Mouse (Mus musculus) spleen, adult 2 months (tissue): ENCODE measurements around the gene Drd2. TPM values are rescaled to one million over a fixed set of nuclear protein-coding genes. Genes with fewer than 3 reads are reported as not detected.

ENCODE experiments used
- DNase-seq, 2 experiments: peaks; one replicate each; pipeline versions ENCODE4 v3.0.0 to v3.0.0-alpha.2; 2012 to 2021; ENCODE audit warnings: low spot score in 2 of 2, low read depth in 1 of 2
- H3K27ac ChIP-seq: fragments of 200-500 bp; 2 replicates; pipeline ENCODE4 v1.5.1; 2012; ENCODE audit warnings: low read length, inconsistent platforms; ENCODE audit not compliant: insufficient read depth
- H3K27me3 ChIP-seq: fragments of 200-500 bp; 2 replicates; pipeline ENCODE4 v1.6.1; 2012; ENCODE audit warnings: mild to moderate bottlenecking, moderate library complexity, low read length, inconsistent platforms; ENCODE audit not compliant: control insufficient read depth, insufficient read depth
- H3K36me3 ChIP-seq: fragments of 200-500 bp; 2 replicates; pipeline ENCODE4 v1.6.1; 2012; ENCODE audit warnings: mild to moderate bottlenecking, low read length, inconsistent platforms; ENCODE audit not compliant: control insufficient read depth, insufficient read depth
- H3K4me1 ChIP-seq: fragments of 200-500 bp; 2 replicates; pipeline ENCODE4 v1.6.1; 2011; ENCODE audit warnings: inconsistent platforms; ENCODE audit not compliant: control insufficient read depth, insufficient read depth, insufficient read length
- H3K4me3 ChIP-seq: fragments of 200-500 bp; 2 replicates; pipeline ENCODE4 v1.5.1; 2011; ENCODE audit warnings: mild to moderate bottlenecking, inconsistent platforms; ENCODE audit not compliant: insufficient read depth, insufficient read length; ENCODE audit errors: extremely low read depth
- CTCF ChIP-seq: fragments of 200-500 bp; IDR thresholded peaks from 2 replicates; pipeline ENCODE4 v1.5.1; 2011; ENCODE audit warnings: mild to moderate bottlenecking, inconsistent platforms; ENCODE audit not compliant: insufficient read depth, insufficient read length, insufficient replicate concordance; ENCODE audit errors: extremely low read depth
- POLR2A ChIP-seq: fragments of 200-500 bp; IDR thresholded peaks from 2 replicates; pipeline ENCODE4 v1.6.1; 2011; ENCODE audit warnings: low read depth, low read length, inconsistent platforms
- WGBS: fragments of 180-500 bp; shearing (Covaris S2); methylation state at CpG from one replicate; pipeline ENCODE4 v1.1.7; 2018; 5-methylcytosine and 5-hydroxymethylcytosine counted together
- polyA plus RNA-seq: library from polyadenylated mRNA; depleted of rRNA; stranded (reverse); fragments of >200 nt; gene quantifications from 2 replicates; pipeline ENCODE4 v1.2.3, GENCODE M21; 2012; rRNA removed

Gene Drd2
- not detected in 2 replicates for polyA plus RNA-seq

- H3K36me3 ChIP-seq = no peaks in the 10 kb centered on the region
- TF ChIP-seq CTCF = no peak
- no peak for TF ChIP-seq POLR2A
- no peak within 1 kb of the TSS for H3K27ac ChIP-seq
- 9% methylated on average over 83 of the region's 84 CpGs for WGBS
- peaks cover 3% of the 10 kb centered on the region; the same call in 1 of the 2 replicates for H3K27me3 ChIP-seq
- no peak for DNase-seq
- H3K4me1 ChIP-seq = no peaks in the 10 kb centered on the region
- H3K4me3 ChIP-seq = no peak within 1 kb of the TSS
Observed at GRCm38 (mm10) chr9:49340136-49341043, at the start of gene Drd2. Drd2 (plus strand) TSS chr9:49340627.

- no peaks in the 10 kb centered on the region for H3K4me1 ChIP-seq
- H3K36me3 ChIP-seq = no peaks in the 10 kb centered on the region
- WGBS = 64% methylated on average over 1 of the region's 1 CpGs
- H3K27me3 ChIP-seq = no peaks in the 10 kb centered on the region
- no peak for DNase-seq
- H3K27ac ChIP-seq = no peak overlapping the region
- TF ChIP-seq POLR2A (no peak), CTCF (no peak)
- no peak overlapping the region for H3K4me3 ChIP-seq
Observed at GRCm38 (mm10) chr9:49295101-49295500, 45.3 kb upstream of the Drd2 start.

GRCm38 (mm10) chr9:49307576-49307975 is 32.9 kb upstream of the Drd2 start:
- no peaks in the 10 kb centered on the region for H3K4me1 ChIP-seq
- H3K36me3 ChIP-seq = no peaks in the 10 kb centered on the region
- H3K27me3 ChIP-seq = no peaks in the 10 kb centered on the region
- H3K27ac ChIP-seq = no peak overlapping the region
- no peak overlapping the region for H3K4me3 ChIP-seq
- DNase-seq = no peak
- TF ChIP-seq POLR2A (no peak), CTCF (no peak)
- 73% methylated on average over 3 of the region's 3 CpGs for WGBS

GRCm38 (mm10) chr9:49310821-49311220 is 29.6 kb upstream of the Drd2 start:
- DNase-seq = no peak
- Histone ChIP-seq H3K4me1 (no peaks in the 10 kb centered on the region), H3K27ac (no peak overlapping the region), H3K27me3 (no peaks in the 10 kb centered on the region), H3K36me3 (no peaks in the 10 kb centered on the region), H3K4me3 (no peak overlapping the region)
- no peak for TF ChIP-seq CTCF
- TF ChIP-seq POLR2A = no peak
- WGBS = 47% methylated on average over 4 of the region's 4 CpGs

GRCm38 (mm10) chr9:49318638-49319037 is 21.8 kb upstream of the Drd2 start:
- H3K36me3 ChIP-seq = no peaks in the 10 kb centered on the region
- no peak overlapping the region for H3K4me3 ChIP-seq
- no peak overlapping the region for H3K27ac ChIP-seq
- TF ChIP-seq CTCF = no peak
- no peak for TF ChIP-seq POLR2A
- H3K4me1 ChIP-seq = no peaks in the 10 kb centered on the region
- no peak for DNase-seq
- H3K27me3 ChIP-seq = no peaks in the 10 kb centered on the region

- 11% methylated on average over 10 of the region's 10 CpGs for whole genome bisulfite sequencing
- TF ChIP-seq POLR2A = no peak
- TF ChIP-seq CTCF = no peak
- no peak overlapping the region for H3K27ac ChIP-seq
- H3K36me3 ChIP-seq = no peaks in the 10 kb centered on the region
- H3K27me3 ChIP-seq = peaks cover 3% of the 10 kb centered on the region; the same call in 1 of the 2 replicates
- H3K4me3 ChIP-seq = no peak overlapping the region
- no peak for DNase-seq
- no peaks in the 10 kb centered on the region for H3K4me1 ChIP-seq
Observed at GRCm38 (mm10) chr9:49341044-49341365, 578 bp downstream of the Drd2 start.

- no peaks in the 10 kb centered on the region for H3K4me1 ChIP-seq
- no peak overlapping the region for H3K27ac ChIP-seq
- TF ChIP-seq CTCF (no peak), POLR2A (no peak)
- 22% methylated on average over 5 of the region's 5 CpGs for WGBS
- no peaks in the 10 kb centered on the region for H3K27me3 ChIP-seq
- DNase-seq = no peak
- H3K36me3 ChIP-seq = no peaks in the 10 kb centered on the region
- H3K4me3 ChIP-seq = no peak overlapping the region
Observed at GRCm38 (mm10) chr9:49365763-49366162, 25.3 kb downstream of the Drd2 start.

GRCm38 (mm10) chr9:49373946-49374345 is 33.5 kb downstream of the Drd2 start:
- WGBS = 81% methylated on average over 2 of the region's 2 CpGs
- no peaks in the 10 kb centered on the region for H3K27me3 ChIP-seq

More at GRCm38 (mm10) chr9:49373946-49374345, 33.5 kb downstream of the Drd2 start:
- H3K4me1 ChIP-seq = no peaks in the 10 kb centered on the region
- H3K36me3 ChIP-seq = no peaks in the 10 kb centered on the region
- DNase-seq = no peak
- no peak overlapping the region for H3K4me3 ChIP-seq
- TF ChIP-seq POLR2A (no peak), CTCF (no peak)
- H3K27ac ChIP-seq = no peak overlapping the region
